Comparison of ENCODE assay signal across 19 mouse cellular contexts in the genomic region with DNA sequence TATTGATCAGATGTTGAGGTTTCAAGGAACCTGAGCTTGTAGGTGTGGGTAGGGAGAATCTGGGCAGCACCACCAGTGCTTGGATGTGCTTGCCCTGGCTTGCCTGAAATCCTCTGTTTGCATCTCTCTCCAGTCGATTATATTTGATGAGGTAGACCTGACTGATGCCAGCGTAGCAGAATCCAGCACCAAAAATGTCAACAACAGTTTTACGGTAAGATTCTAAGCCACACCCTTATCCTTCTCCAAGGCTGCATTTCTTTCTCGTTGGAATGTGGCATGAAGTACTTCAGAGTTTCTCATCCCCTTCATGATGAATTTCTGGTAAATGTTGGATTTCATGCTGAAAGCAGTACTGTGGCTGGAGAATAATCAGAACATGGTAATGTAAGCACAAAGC. TPM values are rescaled to one million over a fixed set of nuclear protein-coding genes. Genes with fewer than 3 reads are reported as not detected.
A peak's percentile ranks its signal among the peaks of the same experiment; 100 is the strongest.
DNase-seq lines count a peak whose midpoint lies in the region; ATAC-seq and TF ChIP-seq lines count a peak whose summit lies in the region.
"Had no signal": no experiment of that assay in that cellular context is flagged by ENCODE, and none has a peak within 500 bp of the region (broad histone marks: within the 10 kb centered on the region; RNA-seq: fewer than 3 reads in every experiment).

No protein-coding gene starts in this region.

- peak overlapping the region; percentile 96 for H3K27ac ChIP-seq in heart, embryonic 13.5 days (replicated peaks)
- no peak overlapping the region for H3K27ac ChIP-seq in liver, adult 2 months (replicated peaks; ENCODE audit: insufficient read depth, low read depth, low read length)
- H3K27ac ChIP-seq in liver, embryonic 12.5 days: no peak overlapping the region
- H3K27ac ChIP-seq in CH12.LX (ENCODE audit: insufficient read depth, low read depth): peak overlapping the region; percentile 46; the same call in 1 of the 2 replicates
- H3K27ac ChIP-seq in brown adipose tissue, adult 24 weeks (replicated peaks; ENCODE audit: low read depth, low read length): peak overlapping the region; percentile 26
- H3K27ac ChIP-seq in hindbrain, embryonic 16.5 days (ENCODE audit: low read depth, low read length): no peak overlapping the region
- H3K27ac ChIP-seq: hindbrain, embryonic 15.5 days; limb, embryonic 13.5 days; midbrain, embryonic 13.5 days had no signal

- DNase-seq in heart, adult 18-20 months: no peak
- DNase-seq in liver, adult 2 months (ENCODE audit: extremely low read depth, low read depth, low spot score): peak; percentile 44
- no peak for DNase-seq in CH12.LX (ENCODE audit: extremely low read depth)
- DNase-seq: adrenal gland, postnatal 25 days; cerebellum, adult 9-11 months; gastrocnemius, postnatal 36 days; kidney, adult 11 months; liver, postnatal 0 days; right cerebral cortex, adult 18-20 months; thymus, postnatal 25 days had no signal

- H3K79me2 ChIP-seq in liver, adult 2 months (ENCODE audit: control insufficient read depth, insufficient read depth, low read length): peaks cover 16% of the 10 kb centered on the region; the same call in 1 of the 2 replicates
- H3K79me2 ChIP-seq in CH12.LX (replicated peaks; ENCODE audit: control insufficient read depth, extremely low read depth, insufficient read depth, poor library complexity, severe bottlenecking): peaks cover 61% of the 10 kb centered on the region

- TF ChIP-seq CTCF in liver, adult 2 months (IDR thresholded peaks at IDR 0.05; ENCODE audit: low read depth, low read length): no peak
- no peak for TF ChIP-seq CTCF in CH12.LX (conservative IDR thresholded peaks at IDR 0.05 in 1 of 2, IDR thresholded peaks at IDR 0.05 in 1 of 2; ENCODE audit: low read depth in 2 of 2, low read length in 2 of 2)

- peaks cover 56% of the 10 kb centered on the region for H3K4me1 ChIP-seq in heart, embryonic 13.5 days
- H3K4me1 ChIP-seq in liver, adult 2 months (ENCODE audit: control insufficient read depth, insufficient read depth, low read length): peaks cover 15% of the 10 kb centered on the region
- peaks cover 45% of the 10 kb centered on the region for H3K4me1 ChIP-seq in liver, embryonic 12.5 days
- H3K4me1 ChIP-seq in CH12.LX (ENCODE audit: control insufficient read depth in 1 of 2, insufficient read depth in 2 of 2): peaks cover 39 to 65% of the 10 kb centered on the region in 2 experiments
- H3K4me1 ChIP-seq in brown adipose tissue, adult 24 weeks (ENCODE audit: control insufficient read depth, insufficient read depth, insufficient read length, low read length): peaks cover 32% of the 10 kb centered on the region
- peaks cover 20% of the 10 kb centered on the region for H3K4me1 ChIP-seq in hindbrain, embryonic 16.5 days (ENCODE audit: control insufficient read depth, insufficient read depth, low read depth, low read length)

- WGBS in heart, embryonic 13.5 days: 46% methylated on average over 4 of the region's 4 CpGs
- 23% methylated on average over 4 of the region's 4 CpGs for WGBS in liver, adult 2 months
- WGBS in liver, embryonic 12.5 days (ENCODE audit: insufficient replicate concordance): 58% methylated on average over 4 of the region's 4 CpGs
- WGBS in hindbrain, embryonic 16.5 days: 83% methylated on average over 4 of the region's 4 CpGs

- no peak overlapping the region for H3K9ac ChIP-seq in heart, embryonic 13.5 days
- no peak overlapping the region for H3K9ac ChIP-seq in liver, adult 2 months (ENCODE audit: low read depth, low read length)
- H3K9ac ChIP-seq in liver, embryonic 12.5 days: no peak overlapping the region
- no peak overlapping the region for H3K9ac ChIP-seq in CH12.LX (ENCODE audit: insufficient read depth, low read depth)
- no peak overlapping the region for H3K9ac ChIP-seq in hindbrain, embryonic 16.5 days (ENCODE audit: low read depth, low read length)
- H3K9ac ChIP-seq: hindbrain, embryonic 15.5 days; limb, embryonic 13.5 days; liver, postnatal 0 days; midbrain, embryonic 13.5 days had no signal

- no peak for TF ChIP-seq POLR2A in liver, adult 2 months (IDR thresholded peaks at IDR 0.05; ENCODE audit: extremely low read depth, insufficient read depth, low read length)
- TF ChIP-seq POLR2A in CH12.LX (IDR thresholded peaks at IDR 0.05; ENCODE audit: low read depth, low read length): no peak

- no peak for TF ChIP-seq RAD21 in CH12.LX (IDR thresholded peaks at IDR 0.05; ENCODE audit: low read depth, low read length)

- H3K4me3 ChIP-seq in heart, embryonic 13.5 days: no peak overlapping the region
- no peak overlapping the region for H3K4me3 ChIP-seq in liver, adult 2 months (ENCODE audit: insufficient read depth, low read depth, low read length)
- no peak overlapping the region for H3K4me3 ChIP-seq in liver, embryonic 12.5 days
- H3K4me3 ChIP-seq in CH12.LX (replicated peaks in 1 of 3; ENCODE audit: low read depth in 2 of 3, low read length in 2 of 3, poor library complexity in 1 of 3): no peak overlapping the region
- no peak overlapping the region for H3K4me3 ChIP-seq in brown adipose tissue, adult 24 weeks (ENCODE audit: insufficient read depth, low read depth, low read length)
- no peak overlapping the region for H3K4me3 ChIP-seq in hindbrain, embryonic 16.5 days (ENCODE audit: low read length)
- H3K4me3 ChIP-seq: hindbrain, embryonic 15.5 days; limb, embryonic 13.5 days; midbrain, embryonic 13.5 days had no signal

- no peak for ATAC-seq in heart, embryonic 13.5 days (ENCODE audit: extremely low read depth, insufficient number of reproducible peaks, low FRiP score, low TSS enrichment)
- no peak for ATAC-seq in liver, embryonic 12.5 days
- no peak for ATAC-seq in cerebellum, adult (ENCODE audit: insufficient number of reproducible peaks, low FRiP score, low TSS enrichment)
- no peak for ATAC-seq in hindbrain, embryonic 16.5 days
- ATAC-seq: activated CD4-positive, CD25-positive, alpha-beta regulatory T cell, adult 4 months; liver, postnatal 0 days; midbrain, embryonic 13.5 days had no signal

- in situ Hi-C loops in CH12.LX (cut with MboI; ENCODE audit: low pct_ligation_motif_present, low pct_unique_long_range_greater_than_20kb, low sequenced_read_pairs): no loop called here

- H3K4me2 ChIP-seq in heart, embryonic 13.5 days: peak overlapping the region; percentile 20; the same call in 1 of the 2 replicates
- no peak overlapping the region for H3K4me2 ChIP-seq in liver, embryonic 12.5 days
- no peak overlapping the region for H3K4me2 ChIP-seq in CH12.LX (ENCODE audit: insufficient read depth, low read depth, poor library complexity, severe bottlenecking)
- H3K4me2 ChIP-seq in hindbrain, embryonic 16.5 days (ENCODE audit: low read length): no peak overlapping the region
- H3K4me2 ChIP-seq: hindbrain, embryonic 15.5 days; limb, embryonic 13.5 days; midbrain, embryonic 13.5 days had no signal

- H3K27me3 ChIP-seq in heart, embryonic 13.5 days (replicated peaks): no peaks in the 10 kb centered on the region
- no peaks in the 10 kb centered on the region for H3K27me3 ChIP-seq in liver, adult 2 months (ENCODE audit: control insufficient read depth, insufficient read depth, low read length)
- no peaks in the 10 kb centered on the region for H3K27me3 ChIP-seq in liver, embryonic 12.5 days (replicated peaks)
- no peaks in the 10 kb centered on the region for H3K27me3 ChIP-seq in CH12.LX (replicated peaks)
- no peaks in the 10 kb centered on the region for H3K27me3 ChIP-seq in hindbrain, embryonic 16.5 days (replicated peaks; ENCODE audit: control insufficient read depth, insufficient read depth, low read length)
- H3K27me3 ChIP-seq: hindbrain, embryonic 15.5 days; limb, embryonic 13.5 days; midbrain, embryonic 13.5 days had no signal

- dilution Hi-C loops in CH12.LX (cut with MboI; ENCODE audit: extremely low pct_ligation_motif_present, extremely low pct_unique_long_range_greater_than_20kb, low sequenced_read_pairs): no loop called here

- TF ChIP-seq EP300 in CH12.LX (IDR thresholded peaks at IDR 0.05; ENCODE audit: low read length): no peak

- H3K9me3 ChIP-seq in heart, embryonic 13.5 days: 0 out of 2 replicates have a peak, but pooled peaks cover 3% of the 10 kb centered on the region
- H3K9me3 ChIP-seq in liver, embryonic 12.5 days (replicated peaks): no peaks in the 10 kb centered on the region
- H3K9me3 ChIP-seq in CH12.LX (replicated peaks; ENCODE audit: low read length): no peaks in the 10 kb centered on the region
- H3K9me3 ChIP-seq in hindbrain, embryonic 16.5 days (ENCODE audit: control insufficient read depth, low read length): no peaks in the 10 kb centered on the region
- H3K9me3 ChIP-seq: hindbrain, embryonic 15.5 days; limb, embryonic 13.5 days; midbrain, embryonic 13.5 days had no signal

- peaks cover 41% of the 10 kb centered on the region for H3K36me3 ChIP-seq in heart, embryonic 13.5 days
- H3K36me3 ChIP-seq in liver, adult 2 months (ENCODE audit: control insufficient read depth, insufficient read depth, low read length): peaks cover 5% of the 10 kb centered on the region; the same call in 1 of the 2 replicates
- peaks cover 46% of the 10 kb centered on the region for H3K36me3 ChIP-seq in liver, embryonic 12.5 days
- H3K36me3 ChIP-seq in CH12.LX (replicated peaks in 1 of 2; ENCODE audit: control insufficient read depth in 1 of 2, insufficient read depth in 1 of 2, low read length in 1 of 2): peaks cover 13 to 71% of the 10 kb centered on the region in 2 experiments
- peaks cover 9% of the 10 kb centered on the region for H3K36me3 ChIP-seq in hindbrain, embryonic 16.5 days (ENCODE audit: control insufficient read depth, insufficient read depth, low read length)

TF ChIP-seq in CH12.LX, 34 proteins besides CTCF, POLR2A, EP300 and RAD21 (continues in another document):
- TF ChIP-seq SIN3A (IDR thresholded peaks at IDR 0.05; ENCODE audit: low read length) (no peak), ZKSCAN1 (IDR thresholded peaks at IDR 0.05; ENCODE audit: borderline replicate concordance, low read depth, low read length) (no peak), USF2 (conservative IDR thresholded peaks at IDR 0.05; ENCODE audit: low read depth, low read length) (no peak), ZC3H11A (IDR thresholded peaks at IDR 0.05; ENCODE audit: low read depth, low read length) (no peak), MEF2A (IDR thresholded peaks at IDR 0.05; ENCODE audit: borderline replicate concordance, low read depth, low read length) (no peak), NRF1 (IDR thresholded peaks at IDR 0.05; ENCODE audit: low read depth, low read length) (no peak)

RNA-seq across cellular contexts. Expression of a gene that starts 28.6 kb away (rescaled TPM):
- polyA plus RNA-seq in heart, embryonic 13.5 days (2015; fragmentation: Nextera tagmentation; extraction: Ambion mirVana): 20.0 and 20.4 TPM in 2 replicates
- total RNA-seq in heart, adult 18-20 months (2021): 10 to 100 TPM; 35.1 to 46.8 TPM
- 12.4 and 14.8 TPM in 2 replicates for total RNA-seq in liver, adult 2 months (2014; rRNA removed)
- 7.1 and 9.6 TPM in 2 replicates for polyA plus RNA-seq in liver, adult 2 months (2012; rRNA removed)
- 19.9 and 20.4 TPM in 2 replicates for polyA plus RNA-seq in liver, embryonic 12.5 days (2016; fragmentation: Nextera tagmentation; extraction: Ambion mirVana)
- total RNA-seq in CH12.LX (2012; rRNA removed): 73.4 and 89.9 TPM in 2 replicates
- total RNA-seq in CH12.LX (2014; rRNA removed): 57.5 and 58.0 TPM in 2 replicates
- 73.8 and 77.3 TPM in 2 replicates for polyA plus RNA-seq in CH12.LX (2012; ENCODE audit: insufficient read length, low read depth)
- 59.1 and 61.6 TPM in 2 replicates for polyA plus RNA-seq in brown adipose tissue, adult 24 weeks (2012; ENCODE audit: insufficient read depth, insufficient read length, missing spikeins)
- 40.4 and 42.8 TPM in 2 replicates for polyA plus RNA-seq in hindbrain, embryonic 16.5 days (2015; fragmentation: Nextera tagmentation; extraction: Ambion mirVana)

Comparison
In these comparisons a context has a peak if more than half of its experiments do, and no peak if none do; other contexts are left out.
1. H3K27ac ChIP-seq: peak in heart, embryonic 13.5 days (single experiment), CH12.LX (single experiment) and brown adipose tissue, adult 24 weeks (single experiment); none in liver, adult 2 months (single experiment), liver, embryonic 12.5 days (single experiment) and hindbrain, embryonic 16.5 days (single experiment).